Mouse (Mus musculus): ENCODE results near the gene Gsg1l. TPM values are rescaled to one million over a fixed set of nuclear protein-coding genes. Genes with fewer than 3 reads are reported as not detected.

Gene Gsg1l
- polyA plus RNA-seq, 1 experiment from 2014 or later = 16.3 TPM

- Histone ChIP-seq H3K4me3 (no peak overlapping the region), H3K9ac (no peak overlapping the region), H3K9me3 (no peaks in the 10 kb centered on the region), H3K27ac (no peak overlapping the region), H3K36me3 (no peaks in the 10 kb centered on the region), H3K4me1 (no peaks in the 10 kb centered on the region), H3K4me2 (replicated peaks) (no peak overlapping the region), H3K27me3 (replicated peaks) (no peaks in the 10 kb centered on the region)
- no peak for ATAC-seq (ENCODE audit: low FRiP score, low read depth)
- WGBS = 95% methylated on average over 4 of the region's 4 CpGs
Observed at GRCm38 (mm10) chr7:125943511-125943910, 138.7 kb downstream of the Gsg1l start.

GRCm38 (mm10) chr7:125942365-125943090 is 139.7 kb downstream of the Gsg1l start:
- WGBS = 78% methylated on average over 6 of the region's 6 CpGs
- H3K36me3 ChIP-seq = no peaks in the 10 kb centered on the region
- H3K9me3 ChIP-seq = no peaks in the 10 kb centered on the region
- H3K27me3 ChIP-seq (replicated peaks) = no peaks in the 10 kb centered on the region
- H3K4me2 ChIP-seq (replicated peaks) = no peak overlapping the region
- no peak for ATAC-seq (ENCODE audit: low FRiP score, low read depth)
- no peak overlapping the region for H3K27ac ChIP-seq
- H3K9ac ChIP-seq = no peak overlapping the region
- H3K4me1 ChIP-seq = no peaks in the 10 kb centered on the region
- no peak overlapping the region for H3K4me3 ChIP-seq

GRCm38 (mm10) chr7:125934319-125934718 is 147.9 kb downstream of the Gsg1l start:
- ATAC-seq (ENCODE audit: low FRiP score, low read depth) = peak; percentile 48; the same call in 1 of the 2 replicates
- Histone ChIP-seq H3K4me3 (no peak overlapping the region), H3K27ac (peak overlapping the region; percentile 20; the same call in 1 of the 2 replicates), H3K4me2 (replicated peaks) (peak overlapping the region; percentile 27), H3K9ac (no peak overlapping the region), H3K36me3 (no peaks in the 10 kb centered on the region), H3K9me3 (no peaks in the 10 kb centered on the region), H3K27me3 (replicated peaks) (no peaks in the 10 kb centered on the region; the same call in 1 of the 2 replicates), H3K4me1 (peaks cover 25% of the 10 kb centered on the region)
- 56% methylated on average over 2 of the region's 2 CpGs for WGBS

GRCm38 (mm10) chr7:125933356-125934244 is 148.6 kb downstream of the Gsg1l start:
- 27% methylated on average over 16 of the region's 16 CpGs for WGBS
- no peaks in the 10 kb centered on the region; the same call in 1 of the 2 replicates for H3K27me3 ChIP-seq (replicated peaks)
- H3K27ac ChIP-seq = peak overlapping the region; percentile 20; the same call in 1 of the 2 replicates
- H3K4me1 ChIP-seq = peaks cover 25% of the 10 kb centered on the region
- no peak overlapping the region for H3K9ac ChIP-seq
- ATAC-seq (ENCODE audit: low FRiP score, low read depth) = no peak; the same call in 1 of the 2 replicates
- no peaks in the 10 kb centered on the region for H3K9me3 ChIP-seq
- H3K36me3 ChIP-seq = no peaks in the 10 kb centered on the region
- H3K4me2 ChIP-seq (replicated peaks) = peak overlapping the region; percentile 27
- H3K4me3 ChIP-seq = no peak overlapping the region

GRCm38 (mm10) chr7:125931602-125932001 is 150.6 kb downstream of the Gsg1l start:
- no peak for ATAC-seq (ENCODE audit: low FRiP score, low read depth)
- Histone ChIP-seq H3K36me3 (no peaks in the 10 kb centered on the region), H3K27ac (no peak overlapping the region), H3K9me3 (no peaks in the 10 kb centered on the region), H3K4me3 (no peak overlapping the region), H3K4me2 (replicated peaks) (no peak overlapping the region), H3K4me1 (peaks cover 25% of the 10 kb centered on the region), H3K27me3 (replicated peaks) (no peaks in the 10 kb centered on the region; the same call in 1 of the 2 replicates), H3K9ac (no peak overlapping the region)
- WGBS = 56% methylated on average over 5 of the region's 5 CpGs

GRCm38 (mm10) chr7:125924044-125924443 is 158.2 kb downstream of the Gsg1l start:
- no peaks in the 10 kb centered on the region for H3K27me3 ChIP-seq (replicated peaks)

GRCm38 (mm10) chr7:125920801-125921200 is 161.4 kb downstream of the Gsg1l start:
- Histone ChIP-seq H3K4me3 (no peak overlapping the region), H3K27me3 (replicated peaks) (no peaks in the 10 kb centered on the region), H3K4me2 (replicated peaks) (no peak overlapping the region), H3K9ac (no peak overlapping the region), H3K4me1 (no peaks in the 10 kb centered on the region; the same call in 1 of the 2 replicates), H3K9me3 (no peaks in the 10 kb centered on the region), H3K27ac (no peak overlapping the region), H3K36me3 (no peaks in the 10 kb centered on the region)
- WGBS = 80% methylated on average over 5 of the region's 5 CpGs
- no peak for ATAC-seq (ENCODE audit: low FRiP score, low read depth)

More at GRCm38 (mm10) chr7:125924044-125924443, 158.2 kb downstream of the Gsg1l start:
- Histone ChIP-seq H3K9ac (no peak overlapping the region), H3K36me3 (no peaks in the 10 kb centered on the region), H3K4me3 (no peak overlapping the region), H3K4me1 (no peaks in the 10 kb centered on the region; the same call in 1 of the 2 replicates), H3K27ac (no peak overlapping the region), H3K9me3 (no peaks in the 10 kb centered on the region), H3K4me2 (replicated peaks) (no peak overlapping the region)
- no peak for ATAC-seq (ENCODE audit: low FRiP score, low read depth)
- WGBS = 88% methylated on average over 5 of the region's 5 CpGs

- WGBS = 63% methylated on average over 13 of the region's 13 CpGs
- Histone ChIP-seq H3K4me1 (no peaks in the 10 kb centered on the region), H3K36me3 (no peaks in the 10 kb centered on the region), H3K9me3 (no peaks in the 10 kb centered on the region), H3K9ac (no peak overlapping the region), H3K27me3 (replicated peaks) (no peaks in the 10 kb centered on the region), H3K4me2 (replicated peaks) (no peak overlapping the region), H3K27ac (no peak overlapping the region), H3K4me3 (no peak overlapping the region)
- no peak for ATAC-seq (ENCODE audit: low FRiP score, low read depth)
Observed at GRCm38 (mm10) chr7:125900386-125901161, 181.6 kb downstream of the Gsg1l start.

- Histone ChIP-seq H3K9me3 (no peaks in the 10 kb centered on the region), H3K4me3 (no peak overlapping the region), H3K36me3 (no peaks in the 10 kb centered on the region), H3K4me2 (replicated peaks) (no peak overlapping the region), H3K27me3 (replicated peaks) (no peaks in the 10 kb centered on the region), H3K4me1 (no peaks in the 10 kb centered on the region), H3K9ac (no peak overlapping the region), H3K27ac (no peak overlapping the region)
- no peak for ATAC-seq (ENCODE audit: low FRiP score, low read depth)
- 61% methylated on average over 2 of the region's 2 CpGs for WGBS
Observed at GRCm38 (mm10) chr7:125899916-125900315, 182.3 kb downstream of the Gsg1l start.

GRCm38 (mm10) chr7:125899036-125899435 is 183.2 kb downstream of the Gsg1l start:
- H3K27ac ChIP-seq = no peak overlapping the region
- H3K36me3 ChIP-seq = no peaks in the 10 kb centered on the region
- no peak overlapping the region for H3K4me3 ChIP-seq
- ATAC-seq (ENCODE audit: low FRiP score, low read depth) = no peak
- H3K9ac ChIP-seq = no peak overlapping the region
- no peaks in the 10 kb centered on the region for H3K4me1 ChIP-seq
- no peak overlapping the region for H3K4me2 ChIP-seq (replicated peaks)
- H3K27me3 ChIP-seq (replicated peaks) = no peaks in the 10 kb centered on the region
- 42% methylated on average over 7 of the region's 7 CpGs for WGBS
- no peaks in the 10 kb centered on the region for H3K9me3 ChIP-seq

GRCm38 (mm10) chr7:125897059-125897458 is 185.2 kb downstream of the Gsg1l start:
- WGBS = 84% methylated on average over 4 of the region's 4 CpGs
- no peak for ATAC-seq (ENCODE audit: low FRiP score, low read depth)
- no peaks in the 10 kb centered on the region for H3K36me3 ChIP-seq
- no peak overlapping the region for H3K27ac ChIP-seq
- H3K27me3 ChIP-seq (replicated peaks) = no peaks in the 10 kb centered on the region
- no peak overlapping the region for H3K9ac ChIP-seq
- no peaks in the 10 kb centered on the region for H3K9me3 ChIP-seq
- H3K4me1 ChIP-seq = no peaks in the 10 kb centered on the region
- H3K4me3 ChIP-seq = no peak overlapping the region
- H3K4me2 ChIP-seq (replicated peaks) = no peak overlapping the region

GRCm38 (mm10) chr7:125893621-125894020 is 188.6 kb downstream of the Gsg1l start:
- Histone ChIP-seq H3K36me3 (no peaks in the 10 kb centered on the region), H3K27ac (no peak overlapping the region), H3K4me1 (no peaks in the 10 kb centered on the region), H3K4me2 (replicated peaks) (no peak overlapping the region), H3K9me3 (no peaks in the 10 kb centered on the region), H3K27me3 (replicated peaks) (no peaks in the 10 kb centered on the region), H3K4me3 (no peak overlapping the region), H3K9ac (no peak overlapping the region)
- ATAC-seq (ENCODE audit: low FRiP score, low read depth) = no peak
- 94% methylated on average over 5 of the region's 5 CpGs for WGBS

Data from neural tube, embryonic 12.5 days (tissue).